Mouse (Mus musculus) cerebellum, adult 9-11 months (tissue): ENCODE results near the gene Hrasls5.

ENCODE experiments used
- DNase-seq: peaks from one replicate; pipeline ENCODE4 v3.0.0; 2022

Gene Hrasls5

GRCm38 (mm10) chr19:7607690-7608201 is 4.6 kb upstream of the Hrasls5 start:
- DNase-seq, result no peak

GRCm38 (mm10) chr19:7613151-7613550 is 810 bp downstream of the Hrasls5 start:
- DNase-seq, result no peak

- DNase-seq, result no peak
Observed at GRCm38 (mm10) chr19:7616231-7616930, 4.0 kb downstream of the Hrasls5 start.

- DNase-seq, result no peak
Observed at GRCm38 (mm10) chr19:7617085-7617484, 4.7 kb downstream of the Hrasls5 start.

- peak; percentile 15 for DNase-seq
Observed at GRCm38 (mm10) chr19:7617696-7618095, 5.4 kb downstream of the Hrasls5 start.

- DNase-seq, result no peak
Observed at GRCm38 (mm10) chr19:7633021-7633420, 20.7 kb downstream of the Hrasls5 start.

- no peak for DNase-seq
Observed at GRCm38 (mm10) chr19:7633786-7634185, 21.4 kb downstream of the Hrasls5 start.

GRCm38 (mm10) chr19:7648913-7649666 is 36.7 kb downstream of the Hrasls5 start:
- no peak for DNase-seq

GRCm38 (mm10) chr19:7672033-7672432 is 59.7 kb downstream of the Hrasls5 start:
- no peak for DNase-seq

GRCm38 (mm10) chr19:7687988-7688387 is 75.6 kb downstream of the Hrasls5 start:
- DNase-seq, result no peak
